Comparison of ENCODE assay signal across 10 mouse cellular contexts in genomic region chr7:71378812-71379760, GRCm38 (mm10). TPM values are rescaled to one million over a fixed set of nuclear protein-coding genes. Genes with fewer than 3 reads are reported as not detected.
A peak's percentile ranks its signal among the peaks of the same experiment; 100 is the strongest.
DNase-seq lines count a peak whose midpoint lies in the region; ATAC-seq and TF ChIP-seq lines count a peak whose summit lies in the region.
"Had no signal": no experiment of that assay in that cellular context is flagged by ENCODE, and none has a peak within 500 bp of the region (broad histone marks: within the 10 kb centered on the region; RNA-seq: fewer than 3 reads in every experiment).

No protein-coding gene starts in this region.

- no peaks in the 10 kb centered on the region for H3K9me3 ChIP-seq in hindbrain, embryonic 12.5 days (replicated peaks)

- in situ Hi-C loops in Patski (cut with MboI; ENCODE audit: low pct_unique_long_range_greater_than_20kb) = no loop called here

- intact Hi-C loops in left cerebral cortex, postnatal 10 days (cut with DNase I) = no loop called here

- no peaks in the 10 kb centered on the region for H3K27me3 ChIP-seq in Patski
- no peaks in the 10 kb centered on the region for H3K27me3 ChIP-seq in hindbrain, embryonic 12.5 days

- no peaks in the 10 kb centered on the region for H3K36me3 ChIP-seq in hindbrain, embryonic 12.5 days

- no peak overlapping the region for H3K27ac ChIP-seq in hindbrain, embryonic 12.5 days

- peaks cover 30% of the 10 kb centered on the region for H3K4me1 ChIP-seq in hindbrain, embryonic 12.5 days

- TF ChIP-seq CTCF in Patski (IDR thresholded peaks at IDR 0.05) = peak; percentile 69

- no peak overlapping the region for H3K4me2 ChIP-seq in hindbrain, embryonic 12.5 days (replicated peaks)

- WGBS in hindbrain, embryonic 12.5 days = 59% methylated on average over 18 of the region's 18 CpGs

- CTCF ChIA-PET in Patski (lab: Charles Lee) = interaction anchor here (1.0 kb wide), 1 partner anchor 10 kb away, joined by 3 read pairs; no protein-coding TSS in a partner anchor

- DNase-seq in frontal cortex, postnatal 25 days (ENCODE audit: low spot score in 2 of 2) = no peak
- DNase-seq in Patski (ENCODE audit: low read depth, low spot score) = no peak
- peak; percentile 75 for DNase-seq in embryo, embryonic 11 days
- peak; percentile 38 to 40 for DNase-seq in left cerebral cortex, postnatal 10 days (ENCODE audit: extremely low spot score in 1 of 2, low spot score in 2 of 2)
- peak; percentile 68 for DNase-seq in mesoderm, embryonic 11.5 days (ENCODE audit: low read depth, low spot score)
- no peak for DNase-seq in urinary bladder, postnatal 36 days (ENCODE audit: low spot score in 2 of 2)

- POLR2A ChIA-PET in Patski (lab: Charles Lee) = no interaction called here

- peak; percentile 65; the same call in 1 of the 2 replicates for ATAC-seq in frontal cortex, adult (ENCODE audit: low TSS enrichment)
- ATAC-seq in Patski = no peak
- peak; percentile 27; the same call in 1 of the 2 replicates for ATAC-seq in hindbrain, embryonic 12.5 days (ENCODE audit: low FRiP score)

- no peak overlapping the region for H3K4me3 ChIP-seq in hindbrain, embryonic 12.5 days

- no peak overlapping the region for H3K9ac ChIP-seq in hindbrain, embryonic 12.5 days

RNA-seq across cellular contexts. Expression of gene Gm10295, which starts 27.8 kb away (rescaled TPM):
- not detected for polyA plus RNA-seq in Patski (2021)
- polyA plus RNA-seq in hindbrain, embryonic 12.5 days (2016; fragmentation: Nextera tagmentation; extraction: Ambion mirVana) = not detected in 2 replicates
- total RNA-seq in left cerebral cortex, postnatal 10 days (2021) = not detected
- polyA plus RNA-seq: heart, embryonic 14.5 days; small intestine, adult 2 months had no signal

Comparison
In these comparisons a context has a peak if more than half of its experiments do, and no peak if none do; other contexts are left out.
1. DNase-seq: peak in embryo, embryonic 11 days (single experiment), left cerebral cortex, postnatal 10 days (2 of 2) and mesoderm, embryonic 11.5 days (single experiment); none in frontal cortex, postnatal 25 days (0 of 2), Patski (single experiment) and urinary bladder, postnatal 36 days (0 of 2).